29 mouse cellular contexts compared by ENCODE assay signal in genomic region chr15:9289660-9290059, GRCm38 (mm10). TPM values are rescaled to one million over a fixed set of nuclear protein-coding genes. Genes with fewer than 3 reads are reported as not detected.
DNase-seq lines count a peak whose midpoint lies in the region; ATAC-seq and TF ChIP-seq lines count a peak whose summit lies in the region.
"Had no signal": no experiment of that assay in that cellular context is flagged by ENCODE, and none has a peak within 500 bp of the region (broad histone marks: within the 10 kb centered on the region; RNA-seq: fewer than 3 reads in every experiment).

No protein-coding gene starts in this region.

- no peaks in the 10 kb centered on the region for H3K4me1 ChIP-seq in liver, postnatal 0 days (ENCODE audit: insufficient read depth)
- H3K4me1 ChIP-seq in liver, embryonic 12.5 days = no peaks in the 10 kb centered on the region
- no peaks in the 10 kb centered on the region for H3K4me1 ChIP-seq in MEL (ENCODE audit: control insufficient read depth in 1 of 2, insufficient read depth in 2 of 2, low read length in 2 of 2)
- H3K4me1 ChIP-seq: embryonic facial prominence, embryonic 15.5 days; forebrain, embryonic 10.5 days; heart, embryonic 15.5 days; hindbrain, embryonic 15.5 days had no signal

- TF ChIP-seq RAD21 in MEL (IDR thresholded peaks at IDR 0.05; ENCODE audit: low read depth, low read length) = peak; percentile 44

- no peaks in the 10 kb centered on the region for H3K27me3 ChIP-seq in liver, postnatal 0 days (ENCODE audit: insufficient read depth, low read length)
- H3K27me3 ChIP-seq in liver, embryonic 12.5 days (replicated peaks) = no peaks in the 10 kb centered on the region
- no peaks in the 10 kb centered on the region; a peak in 1 of 4 replicates for H3K27me3 ChIP-seq in MEL (ENCODE audit: control insufficient read depth in 1 of 2, insufficient read depth in 2 of 2, low read length in 2 of 2)
- H3K27me3 ChIP-seq: embryonic facial prominence, embryonic 15.5 days; heart, embryonic 15.5 days; hindbrain, embryonic 15.5 days had no signal

- H3K27ac ChIP-seq in liver, postnatal 0 days (ENCODE audit: low read depth) = no peak overlapping the region
- H3K27ac ChIP-seq in liver, embryonic 12.5 days = no peak overlapping the region
- H3K27ac ChIP-seq in MEL (ENCODE audit: control insufficient read depth, low read depth, low read length) = no peak overlapping the region
- H3K27ac ChIP-seq: embryonic facial prominence, embryonic 15.5 days; forebrain, embryonic 10.5 days; heart, embryonic 15.5 days; hindbrain, embryonic 15.5 days had no signal

- ATAC-seq in liver, postnatal 0 days = 0 out of 2 replicates have a peak, but pooled peaks have one; percentile 15
- no peak for ATAC-seq in liver, embryonic 12.5 days
- ATAC-seq: CD4-positive, CD25-positive, alpha-beta regulatory T cell, adult 4 months; forebrain, embryonic 14.5 days; intestine, embryonic 16.5 days had no signal

- TF ChIP-seq CTCF in liver, postnatal 0 days (IDR thresholded peaks at IDR 0.05; ENCODE audit: low read depth) = no peak
- peak in 1 of 3 experiments; percentile 55; a peak in 2 of 6 replicates for TF ChIP-seq CTCF in MEL (IDR thresholded peaks at IDR 0.05 in 2 of 3, conservative IDR thresholded peaks at IDR 0.05 in 1 of 3; ENCODE audit: control insufficient read depth in 1 of 3, insufficient read depth in 1 of 3, low read depth in 2 of 3, low read length in 3 of 3, poor library complexity in 1 of 3, severe bottlenecking in 1 of 3)

- no peak for TF ChIP-seq POLR2A in MEL (IDR thresholded peaks at IDR 0.05; ENCODE audit: control insufficient read depth in 1 of 2, insufficient read depth in 1 of 2, low read depth in 1 of 2, low read length in 2 of 2, poor library complexity in 1 of 2)

- H3K4me3 ChIP-seq in liver, postnatal 0 days (ENCODE audit: low read depth, low read length) = no peak overlapping the region
- no peak overlapping the region for H3K4me3 ChIP-seq in liver, embryonic 12.5 days
- no peak overlapping the region for H3K4me3 ChIP-seq in MEL (ENCODE audit: control insufficient read depth in 1 of 2, insufficient read depth in 1 of 2, low read depth in 2 of 2, low read length in 2 of 2)
- H3K4me3 ChIP-seq: embryonic facial prominence, embryonic 15.5 days; erythroblast, embryonic 14.5 days; forebrain, embryonic 10.5 days; heart, embryonic 15.5 days; hindbrain, embryonic 15.5 days had no signal

- no peak overlapping the region for H3K9ac ChIP-seq in liver, postnatal 0 days (replicated peaks)
- H3K9ac ChIP-seq in liver, embryonic 12.5 days = no peak overlapping the region
- no peak overlapping the region for H3K9ac ChIP-seq in MEL (ENCODE audit: control insufficient read depth, low read depth, low read length, poor library complexity, severe bottlenecking)
- H3K9ac ChIP-seq: embryonic facial prominence, embryonic 15.5 days; heart, embryonic 15.5 days; hindbrain, embryonic 15.5 days had no signal

- peak; percentile 26 for DNase-seq in kidney, adult 9 months
- DNase-seq in kidney, adult 18-20 months = no peak
- DNase-seq in liver, postnatal 0 days = no peak
- no peak for DNase-seq in MEL (ENCODE audit: low read depth, low spot score)
- DNase-seq in frontal cortex, postnatal 25 days (ENCODE audit: low spot score in 2 of 2) = no peak
- DNase-seq in frontal cortex, postnatal 10 days (ENCODE audit: low spot score in 2 of 2) = no peak
- DNase-seq: adrenal gland, adult 2 months; adrenal gland, postnatal 25 days; B cell, adult 2 months; cerebellum, adult 18-20 months; cerebellum, adult 9-11 months; cerebellum, postnatal 36 days; embryo, embryonic 11 days; gastrocnemius, postnatal 36 days; heart, adult 18-20 months had no signal

- H3K4me2 ChIP-seq in liver, postnatal 0 days (ENCODE audit: low read depth, low read length) = no peak overlapping the region
- no peak overlapping the region for H3K4me2 ChIP-seq in liver, embryonic 12.5 days
- H3K4me2 ChIP-seq: embryonic facial prominence, embryonic 15.5 days; heart, embryonic 11.5 days; heart, embryonic 15.5 days; hindbrain, embryonic 15.5 days had no signal

- 47% methylated on average over 2 of the region's 2 CpGs for WGBS in liver, postnatal 0 days (ENCODE audit: insufficient replicate concordance)
- 42% methylated on average over 2 of the region's 2 CpGs for WGBS in liver, embryonic 12.5 days (ENCODE audit: insufficient replicate concordance)

- no peaks in the 10 kb centered on the region for H3K9me3 ChIP-seq in liver, postnatal 0 days (ENCODE audit: low read length)
- no peaks in the 10 kb centered on the region for H3K9me3 ChIP-seq in liver, embryonic 12.5 days (replicated peaks)
- no peaks in the 10 kb centered on the region for H3K9me3 ChIP-seq in MEL (replicated peaks; ENCODE audit: insufficient read depth, low read length)
- H3K9me3 ChIP-seq: embryonic facial prominence, embryonic 15.5 days; forebrain, embryonic 10.5 days; heart, embryonic 15.5 days; hindbrain, embryonic 15.5 days had no signal

- H3K79me2 ChIP-seq in MEL (ENCODE audit: control insufficient read depth, insufficient read depth, low read length, poor library complexity) = no peaks in the 10 kb centered on the region

- no peaks in the 10 kb centered on the region for H3K36me3 ChIP-seq in liver, postnatal 0 days (replicated peaks; ENCODE audit: insufficient read depth, low read length)
- H3K36me3 ChIP-seq in liver, embryonic 12.5 days = no peaks in the 10 kb centered on the region
- H3K36me3 ChIP-seq in MEL (ENCODE audit: control insufficient read depth in 1 of 2, insufficient read depth in 2 of 2, low read length in 2 of 2) = no peaks in the 10 kb centered on the region
- H3K36me3 ChIP-seq: embryonic facial prominence, embryonic 15.5 days; forebrain, embryonic 10.5 days; heart, embryonic 15.5 days; hindbrain, embryonic 15.5 days had no signal

- TF ChIP-seq EP300 in liver, postnatal 0 days (IDR thresholded peaks at IDR 0.05; ENCODE audit: low read depth) = no peak
- TF ChIP-seq EP300 in MEL (IDR thresholded peaks at IDR 0.05; ENCODE audit: low read depth in 1 of 2, low read length in 2 of 2) = no peak

TF ChIP-seq in MEL, 35 proteins besides CTCF, POLR2A, EP300 and RAD21:
- TF ChIP-seq ZC3H11A (IDR thresholded peaks at IDR 0.05; ENCODE audit: low read depth, low read length) (peak; percentile 37; the same call in 1 of the 2 replicates), ETS1 (IDR thresholded peaks at IDR 0.05; ENCODE audit: low read depth, low read length) (no peak), SMC3 (IDR thresholded peaks at IDR 0.05; ENCODE audit: low read depth, low read length) (peak; percentile 70), HCFC1 (IDR thresholded peaks at IDR 0.05; ENCODE audit: low read depth, low read length) (no peak), MEF2A (IDR thresholded peaks at IDR 0.05; ENCODE audit: extremely low read depth, insufficient replicate concordance, low read depth, low read length, poor library complexity, severe bottlenecking) (no peak)
TF ChIP-seq in MEL: peak in this region for 2.

RNA-seq across cellular contexts. Expression of gene Ugt3a1, which starts 13.0 kb away (rescaled TPM):
- 0.92 and 0.94 TPM in 2 replicates for polyA plus RNA-seq in liver, postnatal 0 days (2015; fragmentation: Nextera tagmentation; extraction: Ambion mirVana)
- 0.27 and 0.41 TPM in 2 replicates for polyA plus RNA-seq in liver, embryonic 12.5 days (2016; fragmentation: Nextera tagmentation; extraction: Ambion mirVana)
- not detected in 2 replicates for total RNA-seq in MEL (2012; rRNA removed)
- polyA plus RNA-seq in MEL (2012; ENCODE audit: insufficient read depth in 1 of 2, insufficient read length in 2 of 2, low read depth in 1 of 2, low replicate concordance in 2 of 2, missing spikeins in 1 of 2) = not detected
- total RNA-seq: adrenal gland, postnatal 25 days; gastrocnemius, adult 18-20 months; gastrocnemius, postnatal 36 days; heart, adult 18-20 months; heart, postnatal 25 days had no signal
- polyA plus RNA-seq: adrenal gland, adult 2 months; CD4-positive, CD25-positive, alpha-beta regulatory T cell, adult 4 months; embryonic facial prominence, embryonic 11.5 days; erythroblast, embryonic 14.5 days; forebrain, embryonic 10.5 days; forebrain, embryonic 14.5 days; heart, embryonic 11.5 days; heart, embryonic 15.5 days; hindbrain, embryonic 11.5 days; hindbrain, embryonic 15.5 days; intestine, embryonic 16.5 days had no signal

RNA-seq across cellular contexts. Expression of gene Ugt3a2, which starts 45.7 kb away (rescaled TPM):
- polyA plus RNA-seq in liver, postnatal 0 days (2015; fragmentation: Nextera tagmentation; extraction: Ambion mirVana) = 8.3 and 9.8 TPM in 2 replicates
- polyA plus RNA-seq in liver, embryonic 12.5 days (2016; fragmentation: Nextera tagmentation; extraction: Ambion mirVana) = 0.07 and 0.12 TPM in 2 replicates
- total RNA-seq in MEL (2012; rRNA removed) = not detected in 2 replicates
- not detected for polyA plus RNA-seq in MEL (2012; ENCODE audit: insufficient read depth in 1 of 2, insufficient read length in 2 of 2, low read depth in 1 of 2, low replicate concordance in 2 of 2, missing spikeins in 1 of 2)
- total RNA-seq: gastrocnemius, adult 18-20 months; gastrocnemius, postnatal 36 days; heart, adult 18-20 months; heart, postnatal 25 days had no signal
- polyA plus RNA-seq: embryonic facial prominence, embryonic 11.5 days; embryonic facial prominence, embryonic 15.5 days; erythroblast, embryonic 14.5 days; forebrain, embryonic 10.5 days; forebrain, embryonic 14.5 days; heart, embryonic 11.5 days; heart, embryonic 15.5 days; hindbrain, embryonic 11.5 days; hindbrain, embryonic 15.5 days had no signal
